Mouse (Mus musculus): ENCODE data around the gene Fem1b. TPM values are rescaled to one million over a fixed set of nuclear protein-coding genes. Genes with fewer than 3 reads are reported as not detected.

Gene Fem1b
- polyA plus RNA-seq, 1 experiment from 2014 or later: 8.9 TPM

DNA sequence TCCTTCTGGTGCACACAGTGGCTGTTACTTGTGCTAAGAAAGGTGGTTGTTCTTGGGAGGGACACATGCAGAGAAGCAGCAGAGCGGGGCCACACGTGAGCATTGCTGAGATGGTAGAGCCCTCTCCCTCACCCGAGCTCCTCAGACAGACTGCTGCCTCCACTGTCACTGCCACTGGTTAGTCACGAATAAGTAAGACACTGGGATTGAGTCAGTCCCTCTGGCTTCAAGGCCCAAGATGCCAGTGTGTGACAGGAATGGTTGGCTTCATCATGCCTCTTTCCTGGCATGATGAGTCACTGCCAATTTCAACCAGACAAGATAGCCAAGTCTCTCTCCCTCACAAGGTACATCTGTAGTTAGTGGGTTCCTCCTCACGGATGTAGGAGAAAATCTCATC, 25.0 kb downstream of the Fem1b start:
- Histone ChIP-seq H3K27me3 (replicated peaks; ENCODE audit: control insufficient read depth, insufficient read depth, low read length) (no peaks in the 10 kb centered on the region), H3K36me3 (ENCODE audit: control insufficient read depth, insufficient read depth) (no peaks in the 10 kb centered on the region), H3K27ac (ENCODE audit: low read depth, low read length) (no peak overlapping the region), H3K4me3 (ENCODE audit: low read depth, low read length) (no peak overlapping the region), H3K9me3 (ENCODE audit: control insufficient read depth) (no peaks in the 10 kb centered on the region), H3K4me1 (replicated peaks; ENCODE audit: control insufficient read depth, insufficient read depth, low read length) (no peaks in the 10 kb centered on the region), H3K4me2 (replicated peaks; ENCODE audit: low read depth) (no peak overlapping the region), H3K9ac (ENCODE audit: low read depth, low read length) (no peak overlapping the region)
- no peak for ATAC-seq
- 80% methylated on average over 5 of the region's 5 CpGs for WGBS
- TF ChIP-seq CTCF (IDR thresholded peaks at IDR 0.05; ENCODE audit: low read depth): no peak

DNA sequence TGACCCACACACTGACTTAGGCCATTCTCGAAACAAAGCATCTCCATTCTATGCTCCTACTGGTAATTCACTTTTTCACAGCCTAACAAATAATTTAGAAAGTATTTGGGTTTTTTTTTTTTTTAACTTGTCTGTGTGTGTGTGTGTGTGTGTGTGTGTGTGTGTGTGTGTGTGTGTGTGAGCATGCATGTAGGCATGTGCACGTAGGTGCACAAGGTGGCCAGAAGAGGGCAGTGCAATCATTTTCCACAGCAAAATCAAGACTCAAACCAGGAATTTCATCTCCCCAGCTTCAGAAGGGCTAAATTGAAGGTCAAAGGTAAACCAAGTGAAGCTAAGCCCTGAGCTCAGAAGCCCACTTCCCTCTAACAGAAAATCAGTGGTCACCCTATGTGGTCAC, 27.5 kb downstream of the Fem1b start:
- Histone ChIP-seq H3K4me3 (ENCODE audit: low read depth, low read length) (no peak overlapping the region), H3K9me3 (ENCODE audit: control insufficient read depth) (no peaks in the 10 kb centered on the region), H3K27ac (ENCODE audit: low read depth, low read length) (no peak overlapping the region), H3K27me3 (replicated peaks; ENCODE audit: control insufficient read depth, insufficient read depth, low read length) (no peaks in the 10 kb centered on the region), H3K36me3 (ENCODE audit: control insufficient read depth, insufficient read depth) (no peaks in the 10 kb centered on the region), H3K9ac (ENCODE audit: low read depth, low read length) (no peak overlapping the region), H3K4me2 (replicated peaks; ENCODE audit: low read depth) (no peak overlapping the region), H3K4me1 (replicated peaks; ENCODE audit: control insufficient read depth, insufficient read depth, low read length) (no peaks in the 10 kb centered on the region)
- peak; percentile 48; the same call in 1 of the 2 replicates for TF ChIP-seq CTCF (IDR thresholded peaks at IDR 0.05; ENCODE audit: low read depth)
- ATAC-seq: no peak
- 86% methylated on average over 2 of the region's 2 CpGs for WGBS

DNA sequence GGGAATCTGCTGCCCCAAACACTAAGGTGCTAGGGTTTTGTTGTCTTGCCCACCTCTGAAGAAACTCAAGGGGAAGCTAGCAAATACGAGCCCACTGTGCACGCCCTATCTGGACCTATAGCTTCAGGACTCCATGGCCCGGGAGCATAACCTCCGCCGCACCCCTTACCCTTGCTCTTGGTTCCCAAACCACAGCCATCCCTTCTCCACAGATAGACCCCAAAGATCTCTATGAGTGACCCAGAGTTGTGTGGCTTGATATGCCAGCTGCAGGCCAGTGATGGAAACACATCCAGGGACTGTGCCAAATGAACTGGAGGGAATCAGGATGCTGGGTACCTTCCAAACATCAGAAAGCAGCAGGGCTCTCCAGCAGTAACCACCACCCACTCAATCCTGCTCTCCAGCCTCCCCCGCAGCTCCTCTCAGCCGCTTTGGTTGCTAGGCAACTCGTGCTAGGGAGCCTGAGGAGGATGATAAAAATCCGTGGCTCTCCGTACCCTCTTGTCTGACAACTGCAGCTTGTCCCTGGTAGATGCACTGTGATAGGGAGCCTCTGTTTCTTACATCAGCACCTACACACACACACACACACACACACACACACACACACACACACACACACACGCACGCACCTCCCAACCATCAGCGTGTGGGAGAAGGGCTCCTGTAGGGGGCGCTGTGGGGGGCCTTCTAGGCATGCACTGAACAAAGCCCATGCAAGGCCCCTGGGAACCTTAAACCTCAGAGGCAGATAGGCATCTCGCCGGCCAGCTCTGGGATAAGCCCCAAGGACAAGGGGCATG, 28.6 kb downstream of the Fem1b start:
- 42% methylated on average over 16 of the region's 16 CpGs for WGBS

DNA sequence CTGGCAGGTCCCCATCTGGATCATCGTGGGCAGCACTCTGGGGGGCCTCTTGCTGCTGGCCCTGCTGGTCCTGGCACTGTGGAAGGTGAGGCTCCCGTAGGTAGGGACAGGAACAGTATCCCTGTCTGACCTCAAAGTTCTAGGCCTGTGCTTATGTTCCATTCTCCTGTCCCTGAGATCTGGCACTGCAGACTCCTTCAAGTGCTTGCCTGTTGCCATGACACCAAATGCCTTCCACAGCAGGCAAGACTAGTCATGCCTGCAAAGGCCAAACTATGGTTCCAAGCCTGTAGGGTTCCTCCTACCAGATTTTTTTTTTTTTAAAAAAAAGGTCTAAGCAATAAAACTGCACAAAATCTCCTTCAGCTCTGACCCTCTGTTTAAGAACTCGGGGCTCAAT, 29.8 kb downstream of the Fem1b start:
- Histone ChIP-seq H3K4me2 (replicated peaks; ENCODE audit: low read depth) (no peak overlapping the region), H3K27me3 (replicated peaks; ENCODE audit: control insufficient read depth, insufficient read depth, low read length) (no peaks in the 10 kb centered on the region), H3K9me3 (ENCODE audit: control insufficient read depth) (no peaks in the 10 kb centered on the region), H3K4me3 (ENCODE audit: low read depth, low read length) (no peak overlapping the region), H3K27ac (ENCODE audit: low read depth, low read length) (no peak overlapping the region), H3K36me3 (ENCODE audit: control insufficient read depth, insufficient read depth) (no peaks in the 10 kb centered on the region), H3K4me1 (replicated peaks; ENCODE audit: control insufficient read depth, insufficient read depth, low read length) (no peaks in the 10 kb centered on the region), H3K9ac (ENCODE audit: low read depth, low read length) (no peak overlapping the region)
- no peak for TF ChIP-seq CTCF (IDR thresholded peaks at IDR 0.05; ENCODE audit: low read depth)
- WGBS: 66% methylated on average over 3 of the region's 3 CpGs
- ATAC-seq: no peak

More for the DNA sequence above, 28.6 kb downstream of the Fem1b start:
- H3K4me1 ChIP-seq (replicated peaks; ENCODE audit: control insufficient read depth, insufficient read depth, low read length): no peaks in the 10 kb centered on the region
- no peaks in the 10 kb centered on the region for H3K9me3 ChIP-seq (ENCODE audit: control insufficient read depth)
- no peak overlapping the region for H3K27ac ChIP-seq (ENCODE audit: low read depth, low read length)
- H3K36me3 ChIP-seq (ENCODE audit: control insufficient read depth, insufficient read depth): no peaks in the 10 kb centered on the region
- TF ChIP-seq CTCF (IDR thresholded peaks at IDR 0.05; ENCODE audit: low read depth): peak; percentile 49
- no peak for ATAC-seq
- no peak overlapping the region for H3K4me2 ChIP-seq (replicated peaks; ENCODE audit: low read depth)
- no peak overlapping the region for H3K9ac ChIP-seq (ENCODE audit: low read depth, low read length)
- no peak overlapping the region for H3K4me3 ChIP-seq (ENCODE audit: low read depth, low read length)
- no peaks in the 10 kb centered on the region for H3K27me3 ChIP-seq (replicated peaks; ENCODE audit: control insufficient read depth, insufficient read depth, low read length)

DNA sequence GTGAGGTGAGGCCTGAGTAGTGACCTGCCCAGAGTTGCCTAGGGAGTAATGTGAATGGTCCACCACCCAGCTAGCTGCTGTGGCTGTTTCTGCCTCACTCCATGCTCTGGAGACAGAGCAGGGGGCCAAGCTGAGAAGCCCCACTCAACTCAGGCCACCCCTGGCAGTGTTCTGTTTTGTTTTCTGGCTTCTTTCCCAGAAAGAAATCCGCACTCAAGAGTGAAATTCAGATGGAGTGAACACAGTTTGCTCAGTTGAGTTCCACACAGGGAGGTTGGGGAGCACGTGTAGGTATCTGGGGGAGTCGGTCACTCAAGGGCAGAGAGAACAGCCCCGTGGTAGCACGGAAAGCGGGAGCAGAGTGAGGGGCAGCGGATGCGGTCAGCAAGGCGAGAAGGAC, 33.0 kb downstream of the Fem1b start:
- Histone ChIP-seq H3K4me3 (ENCODE audit: low read depth, low read length) (no peak overlapping the region), H3K36me3 (ENCODE audit: control insufficient read depth, insufficient read depth) (no peaks in the 10 kb centered on the region), H3K27ac (ENCODE audit: low read depth, low read length) (no peak overlapping the region), H3K4me2 (replicated peaks; ENCODE audit: low read depth) (no peak overlapping the region), H3K9me3 (ENCODE audit: control insufficient read depth) (no peaks in the 10 kb centered on the region), H3K27me3 (replicated peaks; ENCODE audit: control insufficient read depth, insufficient read depth, low read length) (no peaks in the 10 kb centered on the region), H3K4me1 (replicated peaks; ENCODE audit: control insufficient read depth, insufficient read depth, low read length) (no peaks in the 10 kb centered on the region), H3K9ac (ENCODE audit: low read depth, low read length) (no peak overlapping the region)
- ATAC-seq: no peak
- whole genome bisulfite sequencing: 88% methylated on average over 9 of the region's 9 CpGs
- TF ChIP-seq CTCF (IDR thresholded peaks at IDR 0.05; ENCODE audit: low read depth): no peak

DNA sequence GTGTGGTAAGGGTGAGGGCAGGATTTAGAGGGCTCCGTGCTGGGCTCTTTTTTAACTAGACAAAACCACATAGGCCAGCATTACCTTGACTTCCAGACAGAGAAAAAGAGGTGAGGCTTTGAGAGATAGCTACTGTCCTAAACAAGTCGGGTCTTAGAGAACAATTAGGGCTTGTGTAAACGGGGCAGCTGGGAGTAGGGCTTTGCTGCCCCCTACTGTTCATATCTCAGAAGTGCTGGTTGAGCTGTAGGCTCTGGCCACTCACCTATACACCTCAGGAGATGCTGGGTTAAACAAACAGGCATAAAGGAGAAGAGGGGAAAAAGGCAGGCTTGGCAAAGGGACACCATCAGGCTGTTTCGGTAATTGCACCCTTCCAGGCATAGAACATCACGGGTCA, 34.3 kb downstream of the Fem1b start:
- H3K9me3 ChIP-seq (ENCODE audit: control insufficient read depth): no peaks in the 10 kb centered on the region
- no peaks in the 10 kb centered on the region for H3K4me1 ChIP-seq (replicated peaks; ENCODE audit: control insufficient read depth, insufficient read depth, low read length)
- 0 out of 2 replicates have a peak overlapping the region, but pooled peaks have one; percentile 17 for H3K4me2 ChIP-seq (replicated peaks; ENCODE audit: low read depth)
- H3K9ac ChIP-seq (ENCODE audit: low read depth, low read length): no peak overlapping the region
- H3K27ac ChIP-seq (ENCODE audit: low read depth, low read length): no peak overlapping the region
- H3K27me3 ChIP-seq (replicated peaks; ENCODE audit: control insufficient read depth, insufficient read depth, low read length): no peaks in the 10 kb centered on the region
- peak; percentile 95 for TF ChIP-seq CTCF (IDR thresholded peaks at IDR 0.05; ENCODE audit: low read depth)
- H3K4me3 ChIP-seq (ENCODE audit: low read depth, low read length): no peak overlapping the region
- peak; percentile 25; the same call in 1 of the 2 replicates for ATAC-seq
- H3K36me3 ChIP-seq (ENCODE audit: control insufficient read depth, insufficient read depth): no peaks in the 10 kb centered on the region
- WGBS: 8% methylated on average over 5 of the region's 5 CpGs
